Mouse (Mus musculus) embryo, embryonic 11.5 days (tissue): ENCODE measurements around the gene Stk38l.
A peak's percentile ranks its signal among the peaks of the same experiment; 100 is the strongest.
"Not testable (repeated sequence)": the region's sequence is repeated elsewhere in the genome, so short reads cannot be mapped to it uniquely, and the experiment has no call there.

ENCODE experiments used
- DNase-seq: peaks from one replicate; pipeline ENCODE4 v3.0.0-alpha.2; 2012; ENCODE audit warnings: low read depth, low spot score

The Stk38l gene

DNA sequence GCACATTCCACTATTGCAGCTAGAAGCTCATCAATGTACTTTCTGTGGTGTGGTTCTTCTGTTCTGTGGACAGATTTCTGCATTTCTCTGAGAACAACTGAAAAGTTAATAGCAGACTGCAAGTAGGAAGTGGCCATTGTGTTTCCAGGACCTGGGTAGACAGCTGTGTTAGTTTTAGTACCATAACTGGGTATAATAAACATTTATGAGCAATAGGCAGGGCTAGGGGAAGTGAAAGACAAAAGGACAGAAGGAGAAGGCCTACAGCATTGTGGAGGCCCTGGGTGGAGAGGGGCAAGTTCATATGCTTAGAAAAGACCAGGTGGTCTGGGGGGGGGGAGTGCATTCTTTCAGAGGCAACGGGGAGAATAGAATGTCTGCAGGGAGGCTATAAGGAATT, 8.8 kb downstream of the Stk38l start:
- DNase-seq = no peak

- DNase-seq = no peak
Measured at GRCm38 (mm10) chr6:146738889-146739288, 14.1 kb downstream of the Stk38l start.

DNA sequence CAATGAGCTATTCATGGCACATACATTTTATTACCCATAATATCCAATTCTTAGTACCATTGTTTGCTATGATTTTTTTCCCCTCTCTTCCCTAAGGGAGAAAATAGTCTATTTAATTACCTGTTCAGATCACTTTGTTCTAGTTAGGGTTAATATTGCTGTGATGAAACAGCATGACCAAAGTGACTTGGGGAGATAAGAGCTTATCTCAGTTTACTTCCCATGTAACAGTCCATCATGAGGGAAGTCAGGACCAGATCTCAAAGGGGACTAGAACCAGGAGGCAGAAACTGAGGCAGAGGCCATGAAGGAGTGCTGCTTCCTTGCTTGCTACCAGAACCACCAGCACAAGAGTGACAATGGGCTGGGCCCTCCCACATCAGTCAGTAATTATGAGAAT, 15.9 kb downstream of the Stk38l start:
- DNase-seq = no peak

DNA sequence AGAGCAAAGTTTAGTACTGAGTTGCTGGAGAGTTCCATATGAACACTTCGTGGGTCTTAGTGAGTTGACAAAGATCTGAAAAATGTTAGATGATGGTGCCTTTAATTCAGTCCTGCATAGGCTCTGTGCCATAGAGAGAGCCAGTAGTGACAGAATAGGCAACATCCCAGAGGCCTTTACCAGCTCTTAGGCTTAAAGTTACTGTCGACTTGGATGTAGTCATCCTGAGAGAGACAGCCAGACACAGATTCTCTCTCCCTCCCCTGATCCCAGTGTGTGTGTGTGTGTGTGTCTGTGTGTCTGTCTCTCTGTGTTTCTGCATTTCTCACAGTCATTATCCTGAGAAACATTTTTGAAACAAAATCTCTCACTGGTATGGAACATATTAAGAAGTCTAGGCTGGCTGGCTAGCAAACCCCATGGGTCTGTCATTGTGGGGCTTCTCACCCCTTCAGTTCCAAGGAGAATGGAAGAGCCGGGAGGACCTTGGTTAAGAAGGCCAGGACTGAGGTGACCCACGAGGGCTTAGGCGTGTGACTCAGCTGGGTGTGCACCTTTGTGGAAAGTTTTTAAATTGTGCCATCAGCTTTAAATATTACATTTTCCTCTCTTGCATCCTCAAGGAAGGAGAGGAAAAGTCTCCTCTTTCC, 17.3 kb downstream of the Stk38l start:
- no peak for DNase-seq

DNA sequence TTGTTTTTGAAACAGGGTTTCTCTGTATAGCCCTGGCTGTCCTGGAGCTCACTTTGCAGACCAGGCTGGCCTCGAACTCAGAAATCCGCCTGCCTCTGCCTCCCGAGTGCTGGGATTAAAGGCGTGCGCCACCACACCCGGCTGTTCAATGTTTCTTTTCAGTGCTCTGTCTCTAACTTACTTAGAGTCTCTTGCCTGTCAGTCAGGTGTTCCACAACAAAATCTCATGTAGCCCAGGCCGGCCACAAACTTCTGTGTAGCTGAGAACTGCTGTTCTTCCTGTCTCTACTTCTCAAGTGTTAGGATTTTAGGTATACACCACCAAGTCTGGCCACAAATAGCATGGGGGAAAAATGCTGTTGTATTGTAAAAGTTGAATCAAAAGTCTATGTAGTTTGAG, 19.5 kb downstream of the Stk38l start:
- DNase-seq = not testable (repeated sequence)

DNA sequence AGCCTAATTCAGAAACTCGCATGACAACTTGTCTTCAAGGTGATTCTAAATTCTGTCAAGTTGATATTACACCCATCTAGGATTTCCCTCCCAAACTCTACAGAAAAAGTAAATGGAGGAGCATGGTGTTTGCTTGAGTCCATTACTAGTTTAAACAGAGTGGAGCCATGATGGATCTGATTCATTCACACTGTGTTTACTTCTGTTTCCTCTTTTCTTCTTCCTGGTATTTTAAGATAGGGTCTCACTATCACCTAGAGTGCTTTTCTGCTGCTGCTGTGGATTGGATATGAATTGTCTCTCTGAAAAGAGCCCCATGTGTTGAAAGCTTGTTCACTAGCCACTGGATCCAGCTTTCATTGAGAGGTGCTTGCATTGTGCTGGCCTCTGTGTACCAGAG, 20.4 kb downstream of the Stk38l start:
- no peak for DNase-seq

DNA sequence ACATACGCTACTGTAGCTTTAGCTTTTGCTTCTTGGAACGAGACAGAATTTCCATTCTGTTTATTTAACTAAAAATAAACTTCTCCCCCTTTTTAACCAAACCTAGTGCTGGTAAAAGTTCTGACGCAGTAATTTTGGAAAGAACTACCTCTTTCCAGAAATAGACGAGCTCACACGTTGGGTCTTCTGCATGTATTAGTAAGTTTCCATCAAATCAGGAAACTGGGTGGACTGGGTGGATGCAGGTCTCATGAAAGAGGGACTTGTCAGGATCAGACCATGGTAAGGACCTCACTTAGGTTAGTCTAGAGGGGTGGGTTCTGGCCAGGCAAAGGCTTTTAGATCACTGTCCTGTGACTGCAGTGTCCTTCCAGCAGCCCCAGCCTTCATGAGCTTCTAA, 21.8 kb downstream of the Stk38l start:
- DNase-seq = no peak

- no peak for DNase-seq
Measured at GRCm38 (mm10) chr6:146747057-146747456, 22.3 kb downstream of the Stk38l start.

DNA sequence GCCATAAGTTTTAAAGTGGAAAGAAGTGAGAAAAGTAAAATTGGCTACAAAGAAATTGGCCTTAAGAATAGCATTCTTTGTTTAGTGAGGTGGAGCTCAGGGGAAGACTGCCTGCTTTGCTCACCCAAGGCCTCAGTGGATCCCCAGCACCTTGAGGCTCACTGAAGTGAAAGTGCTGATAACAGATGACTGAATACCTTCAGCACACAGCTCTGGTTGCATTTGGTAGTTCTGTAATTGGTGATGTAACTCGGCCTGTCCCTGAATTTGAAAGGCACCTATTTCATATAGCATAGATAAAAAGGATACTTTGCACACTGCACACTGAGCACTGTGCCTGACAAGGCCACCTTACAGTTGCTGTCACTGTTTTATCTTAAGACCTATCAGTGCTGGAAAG, 23.5 kb downstream of the Stk38l start:
- DNase-seq = no peak

DNA sequence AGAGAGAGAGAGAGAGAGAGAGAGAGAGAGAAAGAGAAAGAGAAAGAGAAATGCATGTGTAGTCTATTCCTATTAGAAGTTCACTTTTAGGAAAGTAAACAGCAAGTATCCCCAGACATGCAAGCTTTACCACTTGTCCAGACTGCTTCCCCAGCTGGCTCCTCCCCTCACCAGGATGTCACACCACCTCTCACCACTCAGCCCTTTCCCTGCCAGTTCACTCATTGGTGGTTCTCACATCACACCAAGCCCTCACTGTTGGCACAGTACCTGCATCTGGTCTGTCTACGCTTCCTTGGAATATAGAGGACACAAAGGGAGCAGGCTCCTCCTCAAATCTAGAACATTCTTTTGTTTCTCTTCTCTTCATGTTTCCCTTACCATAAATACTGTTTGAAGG, 26.9 kb downstream of the Stk38l start:
- DNase-seq = no peak

DNA sequence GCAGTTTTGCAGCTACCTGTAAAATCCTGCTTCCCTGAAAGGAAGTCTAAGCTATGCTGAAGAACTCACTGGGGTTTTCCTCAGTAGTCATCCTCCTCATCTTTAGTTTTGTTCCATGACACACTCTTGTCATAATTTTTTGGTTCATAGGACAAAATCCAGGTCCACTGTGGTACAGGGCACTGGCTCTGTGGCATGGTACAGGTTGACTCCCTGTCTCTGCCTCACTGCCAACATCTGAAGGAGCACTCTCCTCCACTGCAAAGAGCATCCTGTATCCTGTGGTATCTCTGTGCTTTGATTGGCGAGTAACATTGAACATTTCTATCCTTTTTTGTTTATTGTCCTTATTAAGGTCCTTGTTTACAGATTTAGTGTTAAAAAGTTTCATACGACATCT, 27.4 kb downstream of the Stk38l start:
- DNase-seq = no peak

- no peak for DNase-seq
Measured at GRCm38 (mm10) chr6:146752612-146753011, 27.8 kb downstream of the Stk38l start.

- DNase-seq = no peak
Measured at GRCm38 (mm10) chr6:146753560-146754160, 28.9 kb downstream of the Stk38l start.

- no peak for DNase-seq
Measured at GRCm38 (mm10) chr6:146755136-146755535, 30.3 kb downstream of the Stk38l start.

DNA sequence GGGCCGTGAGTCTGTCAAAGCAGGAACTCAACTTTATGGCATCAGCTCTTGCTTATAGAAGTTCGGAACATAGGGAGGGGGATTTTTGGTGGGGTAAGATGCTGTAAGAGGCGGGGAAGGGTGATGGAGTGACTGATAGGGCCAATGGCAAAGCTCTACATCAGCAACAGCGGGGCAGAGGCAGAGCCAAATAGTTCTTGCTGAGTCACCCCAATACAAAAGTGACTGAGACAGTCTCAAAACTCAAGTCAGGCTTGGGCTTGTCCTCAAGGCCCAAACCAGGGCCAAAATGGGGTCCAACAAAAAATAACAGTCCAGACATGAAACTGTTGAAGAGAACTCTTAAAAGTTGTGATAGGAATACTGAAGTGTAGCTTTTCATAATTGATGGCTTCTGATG, 30.9 kb downstream of the Stk38l start:
- DNase-seq = no peak

DNA sequence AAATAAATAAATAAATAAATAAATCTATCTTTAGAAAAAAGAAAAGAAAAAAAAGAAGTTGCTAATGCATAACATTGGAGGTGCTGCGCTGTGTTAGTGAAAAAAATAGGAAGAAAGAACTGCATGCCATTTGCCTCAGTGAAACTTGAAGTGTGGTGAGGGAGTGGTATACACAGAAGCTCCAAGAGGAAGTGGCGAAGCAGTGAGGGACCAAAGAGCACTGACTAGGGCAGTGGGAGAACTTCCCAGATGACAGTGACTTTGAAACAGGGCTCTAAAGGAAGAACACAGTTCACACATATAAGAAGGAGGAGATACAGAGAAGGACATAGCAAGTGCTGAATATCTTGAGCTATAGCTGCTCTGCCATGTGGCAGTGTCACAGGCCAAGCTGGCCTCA, 34.2 kb downstream of the Stk38l start:
- DNase-seq = no peak

GRCm38 (mm10) chr6:146760022-146760421, 35.2 kb downstream of the Stk38l start:
- DNase-seq = no peak

GRCm38 (mm10) chr6:146760736-146761135, 35.9 kb downstream of the Stk38l start:
- DNase-seq = no peak

- DNase-seq = peak; percentile 14
Measured at GRCm38 (mm10) chr6:146762264-146762898, 37.6 kb downstream of the Stk38l start.

DNA sequence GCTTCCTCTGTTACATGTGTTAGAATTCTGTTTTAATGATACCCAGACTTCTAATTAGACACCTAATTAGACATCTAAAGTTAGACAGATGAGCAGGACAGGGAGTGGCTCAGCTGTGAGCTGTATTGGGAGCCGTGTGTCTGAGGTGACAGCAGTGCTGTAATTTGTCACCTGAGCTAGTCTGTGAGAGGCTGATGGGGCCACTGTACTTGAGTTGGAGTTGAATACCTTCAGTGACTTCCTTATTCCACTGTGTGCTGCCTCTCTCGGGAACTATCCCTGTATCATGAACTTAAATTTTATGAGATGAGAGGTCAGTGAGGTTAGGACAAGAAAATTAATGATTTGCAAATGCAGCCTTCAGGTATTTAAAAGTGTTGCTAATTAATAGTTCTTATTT, 39.8 kb downstream of the Stk38l start:
- DNase-seq = no peak

- DNase-seq = no peak
Measured at GRCm38 (mm10) chr6:146765270-146765669, 40.5 kb downstream of the Stk38l start.

GRCm38 (mm10) chr6:146768813-146769404, 44.1 kb downstream of the Stk38l start:
- no peak for DNase-seq
